Mouse (Mus musculus): ENCODE data around the gene Szt2.

GRCm38 (mm10) chr4:118359896-118360720 is 49.0 kb downstream of the Szt2 start:
- no peak for TF ChIP-seq CTCF (IDR thresholded peaks at IDR 0.05)
- no peak for TF ChIP-seq EP300 (IDR thresholded peaks at IDR 0.05)
